Mouse (Mus musculus): ENCODE data around the gene Sms.

The Sms gene

GRCm38 (mm10) chrX:157449000-157449399, 43.1 kb downstream of the Sms start:
- in situ Hi-C loops (cut with MboI): no loop called here

GRCm38 (mm10) chrX:157447431-157447830, 44.7 kb downstream of the Sms start:
- in situ Hi-C loops (cut with MboI): no loop called here

- in situ Hi-C loops (cut with MboI): no loop called here
These were observed 57.3 kb downstream of the Sms start for GRCm38 (mm10) chrX:157434768-157435167.

GRCm38 (mm10) chrX:157419451-157419850, 72.6 kb downstream of the Sms start:
- in situ Hi-C loops (cut with MboI): no loop called here

- in situ Hi-C loops (cut with MboI): no loop called here
These were observed 76.9 kb downstream of the Sms start, which contains the start of gene Phex for GRCm38 (mm10) chrX:157415212-157415611. TSS of gene Phex (minus strand) at chrX:157415312.

- in situ Hi-C loops (cut with MboI): no loop called here
These were observed 87.2 kb downstream of the Sms start for GRCm38 (mm10) chrX:157404919-157405318.

Data from mature B cell (primary cell).